Mouse (Mus musculus): ENCODE results near the gene Gm11060. TPM values are rescaled to one million over a fixed set of nuclear protein-coding genes. Genes with fewer than 3 reads are reported as not detected.

Gene Gm11060
- total RNA-seq (2021): not detected

GRCm38 (mm10) chr2:105091718-105092117, at the start of gene Gm11060:
Gm11060 (plus strand) TSS chr2:105092018.
- intact Hi-C loops (cut with DNase I): no loop called here
- DNase-seq (ENCODE audit: low spot score in 2 of 2): no peak

- intact Hi-C loops (cut with DNase I): no loop called here
- no peak for DNase-seq (ENCODE audit: low spot score in 2 of 2)
Measured at GRCm38 (mm10) chr2:105043152-105043551, 48.7 kb upstream of the Gm11060 start.

GRCm38 (mm10) chr2:105048301-105048700, 43.5 kb upstream of the Gm11060 start:
- DNase-seq (ENCODE audit: low spot score in 2 of 2): no peak
- intact Hi-C loops (cut with DNase I): no loop called here

GRCm38 (mm10) chr2:105055529-105055928, 36.3 kb upstream of the Gm11060 start:
- intact Hi-C loops (cut with DNase I): no loop called here

GRCm38 (mm10) chr2:105058577-105059116, 33.2 kb upstream of the Gm11060 start:
- intact Hi-C loops (cut with DNase I): no loop called here
- peak; percentile 20 to 38 for DNase-seq (ENCODE audit: low spot score in 2 of 2)

More at GRCm38 (mm10) chr2:105055529-105055928, 36.3 kb upstream of the Gm11060 start:
- DNase-seq (ENCODE audit: low spot score in 2 of 2): no peak

- no peak for DNase-seq (ENCODE audit: low spot score in 2 of 2)
- intact Hi-C loops (cut with DNase I): no loop called here
Measured at GRCm38 (mm10) chr2:105062741-105063372, 29.0 kb upstream of the Gm11060 start.

- intact Hi-C loops (cut with DNase I): no loop called here
- DNase-seq (ENCODE audit: low spot score in 2 of 2): no peak
Measured at GRCm38 (mm10) chr2:105072496-105072895, 19.3 kb upstream of the Gm11060 start.

GRCm38 (mm10) chr2:105074196-105074595, 17.6 kb upstream of the Gm11060 start:
- no peak for DNase-seq (ENCODE audit: low spot score in 2 of 2)
- intact Hi-C loops (cut with DNase I): no loop called here

- no peak for DNase-seq (ENCODE audit: low spot score in 2 of 2)
- intact Hi-C loops (cut with DNase I): no loop called here
Measured at GRCm38 (mm10) chr2:105075809-105076208, 16.0 kb upstream of the Gm11060 start.

GRCm38 (mm10) chr2:105077151-105077550, 14.7 kb upstream of the Gm11060 start:
- intact Hi-C loops (cut with DNase I): no loop called here
- no peak for DNase-seq (ENCODE audit: low spot score in 2 of 2)

- no peak for DNase-seq (ENCODE audit: low spot score in 2 of 2)
- intact Hi-C loops (cut with DNase I): no loop called here
Measured at GRCm38 (mm10) chr2:105082256-105082790, 9.5 kb upstream of the Gm11060 start.

- intact Hi-C loops (cut with DNase I): no loop called here
Measured at GRCm38 (mm10) chr2:105084035-105084434, 7.8 kb upstream of the Gm11060 start.

GRCm38 (mm10) chr2:105086081-105086480, 5.7 kb upstream of the Gm11060 start:
- intact Hi-C loops (cut with DNase I): no loop called here
- no peak for DNase-seq (ENCODE audit: low spot score in 2 of 2)

More at GRCm38 (mm10) chr2:105084035-105084434, 7.8 kb upstream of the Gm11060 start:
- DNase-seq (ENCODE audit: low spot score in 2 of 2): no peak

- intact Hi-C loops (cut with DNase I): no loop called here
- DNase-seq (ENCODE audit: low spot score in 2 of 2): no peak
Measured at GRCm38 (mm10) chr2:105088005-105088404, 3.8 kb upstream of the Gm11060 start.

- DNase-seq (ENCODE audit: low spot score in 2 of 2): no peak
- intact Hi-C loops (cut with DNase I): no loop called here
Measured at GRCm38 (mm10) chr2:105089083-105089482, 2.7 kb upstream of the Gm11060 start.

GRCm38 (mm10) chr2:105089581-105090508, 2.0 kb upstream of the Gm11060 start:
- intact Hi-C loops (cut with DNase I): no loop called here
- DNase-seq (ENCODE audit: low spot score in 2 of 2): peak; percentile 35 to 52

GRCm38 (mm10) chr2:105090991-105091390, 827 bp upstream of the Gm11060 start:
- intact Hi-C loops (cut with DNase I): no loop called here

GRCm38 (mm10) chr2:105097294-105097953, 5.6 kb downstream of the Gm11060 start:
- intact Hi-C loops (cut with DNase I): no loop called here
- peak; percentile 3 to 17 for DNase-seq (ENCODE audit: low spot score in 2 of 2)

More at GRCm38 (mm10) chr2:105090991-105091390, 827 bp upstream of the Gm11060 start:
- DNase-seq (ENCODE audit: low spot score in 2 of 2): no peak

GRCm38 (mm10) chr2:105099410-105099809, 7.6 kb downstream of the Gm11060 start:
- intact Hi-C loops (cut with DNase I): no loop called here
- DNase-seq (ENCODE audit: low spot score in 2 of 2): no peak

- DNase-seq (ENCODE audit: low spot score in 2 of 2): no peak
- intact Hi-C loops (cut with DNase I): no loop called here
Measured at GRCm38 (mm10) chr2:105100541-105100940, 8.7 kb downstream of the Gm11060 start.
